Mouse (Mus musculus) cerebellum, postnatal 10 days (tissue): ENCODE results near the gene Nudt17.
"Not testable (repeated sequence)": the region's sequence is repeated elsewhere in the genome, so short reads cannot be mapped to it uniquely, and the experiment has no call there.

ENCODE experiments used
- DNase-seq, 2 experiments: peaks; one replicate each; pipeline ENCODE4 v3.0.0; 2021; ENCODE audit warnings: mixed read lengths in 2 of 2

Gene Nudt17

DNA sequence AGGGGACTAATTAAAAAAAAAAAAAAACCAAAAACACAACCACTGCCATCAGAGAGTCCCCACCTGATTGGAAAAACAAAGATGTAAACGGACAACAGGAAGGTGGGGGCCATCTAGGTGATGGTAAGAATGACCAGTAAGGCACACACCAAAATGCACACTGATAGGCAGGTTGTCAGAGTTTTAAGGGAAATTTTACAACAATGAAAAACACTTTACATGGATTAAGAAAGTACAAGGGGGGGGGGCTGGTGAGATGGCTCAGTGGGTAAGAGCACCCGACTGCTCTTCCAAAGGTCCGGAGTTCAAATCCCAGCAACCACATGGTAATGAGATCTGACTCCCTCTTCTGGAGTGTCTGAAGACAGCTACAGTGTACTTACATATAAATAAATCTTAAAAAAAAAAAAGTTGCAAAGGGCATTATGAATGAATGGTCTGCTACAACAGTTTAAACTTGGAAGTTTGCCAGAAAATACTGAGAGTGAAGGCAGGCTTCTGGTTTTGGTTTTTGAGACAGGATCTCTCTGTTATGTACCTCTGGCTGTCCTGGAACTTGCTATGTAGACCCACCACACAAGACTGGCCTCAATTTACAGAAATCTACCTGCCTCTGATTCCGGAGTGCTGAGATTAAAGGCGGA lies 39.8 kb downstream of the Nudt17 start:
- no peak for DNase-seq

DNA sequence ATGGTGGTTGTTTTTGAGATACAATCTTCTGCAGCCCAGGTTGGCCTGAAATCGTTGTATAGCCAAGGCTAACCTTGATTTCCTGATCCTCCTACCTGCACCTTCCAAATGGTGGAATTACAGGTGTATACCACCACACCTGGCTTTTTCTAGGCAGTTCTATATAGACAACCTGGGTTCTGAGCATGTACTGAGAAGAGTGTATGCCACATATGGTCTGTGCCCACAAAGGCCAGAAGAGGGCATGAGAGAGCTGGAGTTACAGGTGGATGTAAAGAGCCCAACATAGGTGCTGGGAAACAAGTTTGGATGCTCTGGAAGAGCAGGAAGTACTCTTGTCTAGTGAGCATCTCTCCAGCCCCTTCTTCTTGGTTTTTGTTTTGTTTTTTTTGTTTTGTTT lies 41.0 kb downstream of the Nudt17 start:
- DNase-seq, result peak; percentile 22 to 32

DNA sequence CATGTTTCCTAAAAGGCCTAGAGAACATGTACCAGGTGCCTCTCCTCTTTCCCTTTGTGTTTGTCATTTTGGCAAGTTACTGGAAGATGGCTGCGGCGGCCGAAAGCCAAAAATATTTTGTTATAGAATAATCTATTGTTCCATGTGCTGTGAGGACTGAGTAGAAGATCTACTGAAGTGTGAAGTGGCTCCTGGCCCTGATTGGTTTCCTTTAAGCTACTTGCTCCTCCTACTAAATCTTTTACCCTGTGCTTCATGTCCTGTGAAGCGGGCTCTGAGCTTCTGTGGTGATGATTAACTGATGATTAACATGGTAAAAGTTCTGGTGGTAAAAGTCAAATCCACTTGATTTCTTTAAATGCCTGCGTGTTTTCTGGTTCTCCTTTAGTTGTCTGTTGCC lies 41.4 kb downstream of the Nudt17 start:
- no peak for DNase-seq

DNA sequence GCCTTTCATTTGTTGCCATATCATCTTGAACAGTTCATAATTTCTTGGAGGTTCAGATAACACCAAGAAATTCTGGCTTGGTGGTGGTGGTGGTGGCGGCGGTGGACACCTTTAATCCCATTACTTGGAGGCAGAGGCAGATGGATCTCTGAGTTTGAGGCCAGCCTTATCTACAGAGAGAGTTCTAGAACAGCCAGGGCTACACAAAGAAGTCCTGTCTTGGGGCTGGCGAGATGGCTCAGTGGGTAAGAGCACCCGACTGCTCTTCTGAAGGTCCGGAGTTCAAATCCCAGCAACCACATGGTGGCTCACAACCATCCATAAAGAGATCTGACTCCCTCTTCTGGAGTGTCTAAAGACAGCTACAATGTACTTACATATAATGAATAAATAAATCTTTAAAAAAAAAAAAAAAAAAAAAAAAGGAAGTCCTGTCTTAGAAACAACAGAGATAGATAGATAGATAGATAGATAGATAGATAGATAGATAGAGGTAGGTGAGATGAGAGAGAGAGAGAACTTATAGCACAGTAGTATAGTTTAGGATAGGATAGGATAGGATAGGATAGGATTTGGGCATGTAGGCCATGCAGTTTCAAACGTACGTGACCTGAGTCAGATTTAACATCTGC lies 42.5 kb downstream of the Nudt17 start:
- DNase-seq, result not testable (repeated sequence)

DNA sequence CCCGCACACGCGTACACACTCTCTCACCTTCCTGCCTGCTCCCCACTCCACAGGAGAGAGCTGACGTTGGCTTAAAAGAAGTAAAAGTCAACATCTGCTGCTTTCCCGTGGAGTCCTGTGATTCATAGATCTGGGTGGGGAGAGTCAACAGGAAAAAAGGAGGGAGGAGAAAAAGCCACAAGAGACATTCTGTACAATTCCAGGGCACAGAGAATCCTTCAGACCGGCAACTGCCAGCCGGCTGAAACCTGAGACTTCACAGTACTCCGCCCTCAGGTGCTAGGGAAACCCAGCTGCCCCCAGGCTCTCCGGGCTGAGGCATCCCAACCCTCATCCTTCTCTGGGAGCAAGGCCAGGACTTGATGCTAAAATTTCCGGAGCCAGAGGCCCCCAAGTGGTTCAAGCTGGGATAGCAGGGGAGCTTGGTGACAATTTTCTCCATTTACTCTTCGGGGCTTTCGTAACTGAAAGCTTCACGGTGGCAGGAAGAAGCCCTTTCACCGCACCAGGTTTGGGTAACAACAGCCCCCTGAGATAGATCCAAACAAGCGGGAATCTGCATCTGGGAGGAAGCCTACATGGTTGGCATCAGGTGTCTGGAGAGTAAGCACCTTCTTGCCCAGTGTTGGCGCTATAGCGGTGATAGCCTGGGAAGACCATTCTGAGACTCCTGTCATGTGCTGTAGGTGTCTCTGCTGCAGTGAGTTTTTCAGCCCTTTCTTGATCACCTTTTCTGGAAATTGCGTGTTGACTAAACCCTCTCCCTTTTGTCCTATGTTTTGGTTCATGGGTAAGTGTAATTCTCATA lies 44.7 kb downstream of the Nudt17 start:
- DNase-seq, result peak; percentile 95 to 97

DNA sequence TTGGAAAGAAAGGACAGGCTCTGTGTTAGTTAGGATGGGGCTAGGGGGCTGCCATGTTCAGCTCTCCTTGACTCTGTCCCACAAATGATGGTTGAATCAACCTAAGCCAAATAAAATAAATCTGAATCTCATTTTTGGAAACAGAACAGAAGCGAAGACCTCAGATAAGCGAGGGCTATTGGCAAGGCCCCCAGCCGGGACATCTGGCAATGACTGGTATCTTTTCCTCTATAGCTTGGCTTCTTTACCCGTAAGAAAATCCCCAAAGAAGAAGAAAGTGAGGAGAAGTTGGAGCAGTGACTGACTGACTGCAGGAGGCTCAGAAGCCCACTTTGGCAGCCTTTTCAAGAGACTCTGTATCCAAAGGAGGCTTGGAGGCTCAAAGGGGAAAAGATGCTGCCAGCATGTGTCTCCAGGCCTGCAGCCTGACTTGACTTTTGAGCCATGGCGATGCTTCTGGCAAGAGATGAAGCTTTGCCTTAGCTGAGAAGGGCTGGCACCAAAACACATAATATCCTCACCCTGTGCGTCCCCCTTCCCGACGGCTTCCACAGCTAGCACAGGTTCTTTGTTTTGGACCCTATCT lies 45.5 kb downstream of the Nudt17 start:
- peak; percentile 54 to 55 for DNase-seq

DNA sequence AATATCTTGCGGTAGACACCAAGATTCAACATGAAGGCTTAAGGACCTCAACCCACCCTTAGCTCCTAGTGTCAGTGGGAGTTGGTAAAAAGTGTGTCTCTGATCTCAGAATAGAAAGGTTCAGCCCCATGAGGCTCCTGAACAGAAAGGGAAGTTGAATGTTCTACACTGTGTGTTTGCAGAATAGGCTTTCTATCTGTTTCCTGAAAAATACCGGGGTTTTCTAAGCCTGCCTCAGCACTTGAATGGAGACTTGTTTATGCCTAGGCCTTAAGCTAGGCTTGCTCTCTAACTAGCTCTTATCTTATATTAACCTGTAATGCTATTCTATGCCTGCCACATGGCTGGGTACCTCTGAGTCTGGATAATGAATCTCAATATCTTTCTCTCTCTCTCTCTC lies 47.5 kb downstream of the Nudt17 start:
- DNase-seq, result no peak
